Mouse (Mus musculus) hindbrain, postnatal 0 days (tissue): Measurements from ENCODE around the gene Zranb3. TPM values are rescaled to one million over a fixed set of nuclear protein-coding genes. Genes with fewer than 3 reads are reported as not detected.

Source experiments
- ATAC-seq: fragments of 200-750 bp; cut with Nextera tagmentation; 2 replicates; pipeline ENCODE4 v1.8.0; 2017; ENCODE audit warnings: mild to moderate bottlenecking, moderate TSS enrichment, moderate library complexity
- DNase-seq: peaks from one replicate; pipeline ENCODE4 v3.0.0-alpha.2; 2015; ENCODE audit warnings: low spot score
- H3K27ac ChIP-seq: fragments of 300-500 bp; sonication (generic); 2 replicates; pipeline ENCODE4 v1.5.1; 2014; ENCODE audit warnings: mild to moderate bottlenecking
- H3K27me3 ChIP-seq: fragments of 300-500 bp; sonication (generic); 2 replicates; pipeline ENCODE4 v1.6.1; 2014; ENCODE audit warnings: low read length, mixed read lengths; ENCODE audit not compliant: insufficient read depth
- H3K36me3 ChIP-seq: fragments of 300-500 bp; sonication (generic); 2 replicates; pipeline ENCODE4 v1.6.1; 2014; ENCODE audit warnings: low read length, mixed read lengths; ENCODE audit not compliant: insufficient read depth
- H3K4me1 ChIP-seq: fragments of 300-500 bp; sonication (generic); 2 replicates; pipeline ENCODE4 v1.6.1; 2014; ENCODE audit warnings: antibody characterized with exemption, low read length, mixed read lengths; ENCODE audit not compliant: insufficient read depth
- H3K4me2 ChIP-seq: fragments of 300-500 bp; sonication (generic); 2 replicates; pipeline ENCODE4 v1.6.1; 2014; ENCODE audit warnings: low read depth, mild to moderate bottlenecking, low read length, moderate library complexity, mixed read lengths
- H3K4me3 ChIP-seq: fragments of 300-500 bp; sonication (generic); 2 replicates; pipeline ENCODE4 v1.5.1; 2014; ENCODE audit warnings: low read length
- H3K9ac ChIP-seq: fragments of 300-500 bp; sonication (generic); replicated peaks from 2 replicates; pipeline ENCODE4 v1.6.1; 2014; ENCODE audit warnings: mild to moderate bottlenecking, low read length, moderate library complexity, mixed read lengths
- H3K9me3 ChIP-seq: fragments of 300-500 bp; sonication (generic); 2 replicates; pipeline ENCODE4 v1.6.1; 2016; ENCODE audit warnings: low read length, mixed read lengths
- CTCF ChIP-seq: IDR thresholded peaks from 2 replicates; pipeline ENCODE4 v1.5.1; 2016; ENCODE audit warnings: antibody characterized with exemption, control low read depth, low read depth
- WGBS: fragments of 180-500 bp; shearing (Covaris S2); extraction: QIAGEN DNeasy Blood & Tissue Kit; methylation state at CpG from one replicate; pipeline ENCODE4 v1.1.7; 2014; 5-methylcytosine and 5-hydroxymethylcytosine counted together
- polyA plus RNA-seq: library from polyadenylated mRNA; unstranded; fragments of >200 nt; fragmentation: Nextera tagmentation; extraction: Ambion mirVana; gene quantifications from 2 replicates; pipeline ENCODE4 v1.2.1, GENCODE M21; 2015
- total RNA-seq: library from RNA; depleted of rRNA; stranded (reverse); fragments of >200 nt; gene quantifications from 2 replicates; pipeline ENCODE4 v1.2.3, GENCODE M21; 2014

The Zranb3 gene
- total and polyA plus RNA-seq, 2 experiments from 2014 or later = 3.8 to 8.9 TPM

- no peak for TF ChIP-seq CTCF
Observed at GRCm38 (mm10) chr1:128061401-128061800, 41.4 kb downstream of the Zranb3 start.

GRCm38 (mm10) chr1:128060655-128061344 is 42.0 kb downstream of the Zranb3 start:
- H3K9me3 ChIP-seq = no peaks in the 10 kb centered on the region
- no peak for TF ChIP-seq CTCF
- no peaks in the 10 kb centered on the region for H3K4me1 ChIP-seq
- no peaks in the 10 kb centered on the region for H3K36me3 ChIP-seq
- DNase-seq (no peak), ATAC-seq (no peak)
- 71% methylated on average over 8 of the region's 8 CpGs for WGBS
- no peak overlapping the region for H3K4me3 ChIP-seq
- no peaks in the 10 kb centered on the region for H3K27me3 ChIP-seq
- no peak overlapping the region for H3K9ac ChIP-seq
- H3K4me2 ChIP-seq = no peak overlapping the region
- no peak overlapping the region; the same call in 1 of the 2 replicates for H3K27ac ChIP-seq

More at GRCm38 (mm10) chr1:128061401-128061800, 41.4 kb downstream of the Zranb3 start:
- Histone ChIP-seq H3K4me1 (no peaks in the 10 kb centered on the region), H3K36me3 (no peaks in the 10 kb centered on the region), H3K4me2 (no peak overlapping the region), H3K9ac (no peak overlapping the region), H3K9me3 (no peaks in the 10 kb centered on the region), H3K27me3 (no peaks in the 10 kb centered on the region), H3K4me3 (no peak overlapping the region), H3K27ac (no peak overlapping the region)
- no peak for ATAC-seq
- DNase-seq = no peak
- 80% methylated on average over 1 of the region's 1 CpGs for WGBS

- Histone ChIP-seq H3K4me3 (no peak overlapping the region), H3K9ac (no peak overlapping the region), H3K36me3 (no peaks in the 10 kb centered on the region), H3K27me3 (no peaks in the 10 kb centered on the region), H3K4me2 (no peak overlapping the region), H3K27ac (no peak overlapping the region), H3K4me1 (no peaks in the 10 kb centered on the region), H3K9me3 (no peaks in the 10 kb centered on the region)
- 92% methylated on average over 5 of the region's 5 CpGs for WGBS
- DNase-seq (no peak), ATAC-seq (no peak)
- no peak for TF ChIP-seq CTCF
Observed at GRCm38 (mm10) chr1:128058625-128059024, 44.2 kb downstream of the Zranb3 start.

GRCm38 (mm10) chr1:128057269-128057668 is 45.6 kb downstream of the Zranb3 start:
- H3K36me3 ChIP-seq = no peaks in the 10 kb centered on the region
- H3K9me3 ChIP-seq = no peaks in the 10 kb centered on the region
- DNase-seq = no peak
- no peak overlapping the region for H3K4me3 ChIP-seq
- WGBS = 97% methylated on average over 4 of the region's 4 CpGs
- H3K4me1 ChIP-seq = no peaks in the 10 kb centered on the region
- no peak for TF ChIP-seq CTCF
- H3K27me3 ChIP-seq = no peaks in the 10 kb centered on the region
- no peak for ATAC-seq
- no peak overlapping the region for H3K4me2 ChIP-seq
- H3K27ac ChIP-seq = no peak overlapping the region
- H3K9ac ChIP-seq = no peak overlapping the region

GRCm38 (mm10) chr1:128046920-128047319 is 55.9 kb downstream of the Zranb3 start:
- Histone ChIP-seq H3K4me2 (no peak overlapping the region), H3K4me3 (no peak overlapping the region), H3K27ac (no peak overlapping the region), H3K4me1 (no peaks in the 10 kb centered on the region), H3K9me3 (no peaks in the 10 kb centered on the region), H3K9ac (no peak overlapping the region), H3K36me3 (no peaks in the 10 kb centered on the region), H3K27me3 (no peaks in the 10 kb centered on the region)
- ATAC-seq (no peak), DNase-seq (no peak)
- TF ChIP-seq CTCF = no peak
- WGBS = 96% methylated on average over 7 of the region's 7 CpGs

GRCm38 (mm10) chr1:128046455-128046854 is 56.4 kb downstream of the Zranb3 start:
- Histone ChIP-seq H3K4me2 (no peak overlapping the region), H3K9ac (no peak overlapping the region), H3K36me3 (no peaks in the 10 kb centered on the region), H3K27me3 (no peaks in the 10 kb centered on the region), H3K9me3 (no peaks in the 10 kb centered on the region), H3K4me1 (no peaks in the 10 kb centered on the region), H3K4me3 (no peak overlapping the region), H3K27ac (no peak overlapping the region)
- DNase-seq (no peak), ATAC-seq (no peak)
- WGBS = 91% methylated on average over 2 of the region's 2 CpGs
- no peak for TF ChIP-seq CTCF

GRCm38 (mm10) chr1:128044181-128044580 is 58.7 kb downstream of the Zranb3 start:
- Histone ChIP-seq H3K4me1 (no peaks in the 10 kb centered on the region), H3K4me2 (no peak overlapping the region), H3K27ac (no peak overlapping the region), H3K4me3 (no peak overlapping the region), H3K27me3 (no peaks in the 10 kb centered on the region), H3K9ac (no peak overlapping the region), H3K36me3 (no peaks in the 10 kb centered on the region), H3K9me3 (no peaks in the 10 kb centered on the region)
- no peak for TF ChIP-seq CTCF
- ATAC-seq (no peak), DNase-seq (no peak)
- WGBS = 95% methylated on average over 4 of the region's 4 CpGs
